Mouse (Mus musculus) MEL (cell line): ENCODE measurements around the gene Igll1. TPM values are rescaled to one million over a fixed set of nuclear protein-coding genes. Genes with fewer than 3 reads are reported as not detected.

Experiments
- DNase-seq: peaks from one replicate; pipeline ENCODE4 v3.0.0; 2011; ENCODE audit warnings: low read depth, low spot score
- H3K27ac ChIP-seq: 2 replicates; pipeline ENCODE4 v1.5.1; 2012; ENCODE audit warnings: low read depth, mild to moderate bottlenecking, control low read depth, low read length, moderate library complexity; ENCODE audit not compliant: control insufficient read depth
- H3K27me3 ChIP-seq, 2 experiments: fragments of 150-350 bp in 1 of 2; sonication (generic) in 1 of 2; 2 replicates each; pipeline ENCODE4 v1.6.1; 2012; ENCODE audit warnings: low read length in 2 of 2, mild to moderate bottlenecking in 2 of 2, improper control_type of control experiment in 1 of 2, moderate library complexity in 1 of 2; ENCODE audit not compliant: insufficient read depth in 2 of 2, control insufficient read depth in 1 of 2
- H3K36me3 ChIP-seq, 2 experiments: 2 replicates each; pipeline ENCODE4 v1.6.1; 2012 to 2014; ENCODE audit warnings: low read length in 2 of 2, improper control_type of control experiment in 1 of 2, inconsistent platforms in 1 of 2, mild to moderate bottlenecking in 1 of 2; ENCODE audit not compliant: insufficient read depth in 2 of 2, control insufficient read depth in 1 of 2
- H3K4me1 ChIP-seq, 2 experiments: fragments of 150-350 bp in 1 of 2; sonication (generic) in 1 of 2; 2 replicates each; pipeline ENCODE4 v1.6.1; 2012; ENCODE audit warnings: low read length in 2 of 2, improper control_type of control experiment in 1 of 2, mild to moderate bottlenecking in 1 of 2; ENCODE audit not compliant: insufficient read depth in 2 of 2, control insufficient read depth in 1 of 2
- H3K4me3 ChIP-seq, 2 experiments: fragments of 150-350 bp in 1 of 2; sonication (generic) in 1 of 2; 2 replicates each; pipeline ENCODE4 v1.5.1; 2012; ENCODE audit warnings: low read depth in 2 of 2, low read length in 2 of 2, mild to moderate bottlenecking in 2 of 2, moderate library complexity in 2 of 2, control low read depth in 1 of 2, improper control_type of control experiment in 1 of 2; ENCODE audit not compliant: control insufficient read depth in 1 of 2, insufficient read depth in 1 of 2
- H3K79me2 ChIP-seq: 2 replicates; pipeline ENCODE4 v1.6.1; 2012; ENCODE audit warnings: mild to moderate bottlenecking, low read length, moderate library complexity; ENCODE audit not compliant: control insufficient read depth, poor library complexity, insufficient read depth
- H3K9ac ChIP-seq: 2 replicates; pipeline ENCODE4 v1.6.1; 2012; ENCODE audit warnings: low read depth, mild to moderate bottlenecking, control low read depth, low read length, moderate library complexity; ENCODE audit not compliant: control insufficient read depth, poor library complexity, severe bottlenecking
- H3K9me3 ChIP-seq: fragments of 150-350 bp; sonication (generic); replicated peaks from 2 replicates; pipeline ENCODE4 v1.6.1; 2012; ENCODE audit warnings: mild to moderate bottlenecking, low read length, improper control_type of control experiment, moderate library complexity; ENCODE audit not compliant: insufficient read depth
- BHLHE40 ChIP-seq: IDR thresholded peaks from 2 replicates; pipeline ENCODE4 v1.6.1; 2012; ENCODE audit warnings: low read depth, mild to moderate bottlenecking, inconsistent platforms, low read length, improper control_type of control experiment, borderline replicate concordance
- CHD1 ChIP-seq: IDR thresholded peaks from 2 replicates; pipeline ENCODE4 v1.6.1; 2012; ENCODE audit warnings: low read depth, mild to moderate bottlenecking, inconsistent platforms, low read length, improper control_type of control experiment
- CTCF ChIP-seq, 3 experiments: IDR thresholded peaks in 2 of 3; conservative IDR thresholded peaks in 1 of 3; 2 replicates each; pipeline ENCODE4 v1.5.1; 2011 to 2012; ENCODE audit warnings: low read length in 3 of 3, low read depth in 2 of 3, mild to moderate bottlenecking in 2 of 3, improper control_type of control experiment in 1 of 3, inconsistent platforms in 1 of 3, mixed read lengths in 1 of 3, moderate library complexity in 1 of 3; ENCODE audit not compliant: control insufficient read depth in 1 of 3, insufficient read depth in 1 of 3, poor library complexity in 1 of 3, severe bottlenecking in 1 of 3
- E2F4 ChIP-seq: IDR thresholded peaks from 2 replicates; pipeline ENCODE4 v1.6.1; 2011; ENCODE audit warnings: low read depth, low read length, improper control_type of control experiment, borderline replicate concordance
- ELF1 ChIP-seq: IDR thresholded peaks from 2 replicates; pipeline ENCODE4 v1.6.1; 2014; ENCODE audit warnings: low read depth, mild to moderate bottlenecking, inconsistent platforms, low read length, improper control_type of control experiment, moderate library complexity
- ETS1 ChIP-seq: IDR thresholded peaks from 2 replicates; pipeline ENCODE4 v1.6.1; 2012; ENCODE audit warnings: low read depth, mild to moderate bottlenecking, inconsistent platforms, low read length, improper control_type of control experiment, moderate library complexity
- GATA1 ChIP-seq: IDR thresholded peaks from 2 replicates; pipeline ENCODE4 v1.6.1; 2011; ENCODE audit warnings: low read depth, low read length, improper control_type of control experiment
- HCFC1 ChIP-seq: IDR thresholded peaks from 2 replicates; pipeline ENCODE4 v1.6.1; 2012; ENCODE audit warnings: low read depth, mild to moderate bottlenecking, inconsistent platforms, low read length, improper control_type of control experiment, moderate library complexity
- MAFK ChIP-seq: IDR thresholded peaks from 2 replicates; pipeline ENCODE4 v1.6.1; 2011; ENCODE audit warnings: low read depth, mild to moderate bottlenecking, low read length, improper control_type of control experiment, borderline replicate concordance
- MAX ChIP-seq: IDR thresholded peaks from 2 replicates; pipeline ENCODE4 v1.6.1; 2011; ENCODE audit warnings: low read length, improper control_type of control experiment
- MEF2A ChIP-seq: IDR thresholded peaks from 2 replicates; pipeline ENCODE4 v1.6.1; 2014; ENCODE audit warnings: low read depth, mild to moderate bottlenecking, inconsistent platforms, low read length, improper control_type of control experiment; ENCODE audit not compliant: poor library complexity, insufficient replicate concordance, severe bottlenecking; ENCODE audit errors: extremely low read depth
- MYB ChIP-seq: IDR thresholded peaks from 2 replicates; pipeline ENCODE4 v1.6.1; 2011; ENCODE audit warnings: mild to moderate bottlenecking, low read depth, low read length, improper control_type of control experiment
- NELFE ChIP-seq: IDR thresholded peaks from 2 replicates; pipeline ENCODE4 v1.6.1; 2011; ENCODE audit warnings: low read depth, low read length, improper control_type of control experiment
- NRF1 ChIP-seq: IDR thresholded peaks from 2 replicates; pipeline ENCODE4 v1.6.1; 2014; ENCODE audit warnings: low read depth, mild to moderate bottlenecking, inconsistent platforms, low read length, improper control_type of control experiment, moderate library complexity; ENCODE audit not compliant: poor library complexity, insufficient read depth, severe bottlenecking
- POLR2A ChIP-seq, 2 experiments: IDR thresholded peaks; 2 replicates each; pipeline ENCODE4 v1.6.1; 2011 to 2012; ENCODE audit warnings: low read length in 2 of 2, mild to moderate bottlenecking in 2 of 2, control low read depth in 1 of 2, improper control_type of control experiment in 1 of 2, low read depth in 1 of 2, moderate library complexity in 1 of 2; ENCODE audit not compliant: control insufficient read depth in 1 of 2, insufficient read depth in 1 of 2, poor library complexity in 1 of 2
- POLR2AphosphoS5 ChIP-seq: IDR thresholded peaks from 2 replicates; pipeline ENCODE4 v1.6.1; 2012; ENCODE audit warnings: low read depth, borderline replicate concordance, mild to moderate bottlenecking, inconsistent platforms, low read length, moderate library complexity, mixed read lengths
- RAD21 ChIP-seq: IDR thresholded peaks from 2 replicates; pipeline ENCODE4 v1.6.1; 2011; ENCODE audit warnings: mild to moderate bottlenecking, low read depth, low read length, improper control_type of control experiment
- RCOR1 ChIP-seq: IDR thresholded peaks from 2 replicates; pipeline ENCODE4 v1.6.1; 2012; ENCODE audit warnings: low read depth, mild to moderate bottlenecking, inconsistent platforms, low read length, improper control_type of control experiment
- SMC3 ChIP-seq: IDR thresholded peaks from 2 replicates; pipeline ENCODE4 v1.6.1; 2011; ENCODE audit warnings: low read depth, low read length, improper control_type of control experiment
- TAL1 ChIP-seq: IDR thresholded peaks from 2 replicates; pipeline ENCODE4 v1.6.1; 2012; ENCODE audit warnings: mild to moderate bottlenecking, inconsistent platforms, low read length, moderate library complexity, mixed read lengths
- TBP ChIP-seq: IDR thresholded peaks from 2 replicates; pipeline ENCODE4 v1.8.0; 2011; ENCODE audit warnings: low read depth, low read length, improper control_type of control experiment
- TCF12 ChIP-seq: IDR thresholded peaks from 2 replicates; pipeline ENCODE4 v1.6.1; 2014; ENCODE audit warnings: low read depth, mild to moderate bottlenecking, inconsistent platforms, low read length, improper control_type of control experiment, moderate library complexity
- USF2 ChIP-seq, 2 experiments: IDR thresholded peaks; 2 replicates each; pipeline ENCODE4 v1.6.1; 2011 to 2012; ENCODE audit warnings: improper control_type of control experiment in 2 of 2, low read length in 2 of 2, borderline replicate concordance in 1 of 2, inconsistent platforms in 1 of 2, low read depth in 1 of 2, mild to moderate bottlenecking in 1 of 2; ENCODE audit not compliant: insufficient read depth in 1 of 2
- ZC3H11A ChIP-seq: IDR thresholded peaks from 2 replicates; pipeline ENCODE4 v1.6.1; 2012; ENCODE audit warnings: low read depth, mild to moderate bottlenecking, inconsistent platforms, low read length, improper control_type of control experiment
- ZKSCAN1 ChIP-seq: IDR thresholded peaks from 2 replicates; pipeline ENCODE4 v1.6.1; 2012; ENCODE audit warnings: low read depth, mild to moderate bottlenecking, inconsistent platforms, low read length, improper control_type of control experiment, moderate library complexity
- ZMIZ1 ChIP-seq: IDR thresholded peaks from 2 replicates; pipeline ENCODE4 v1.6.1; 2012; ENCODE audit warnings: low read depth, mild to moderate bottlenecking, inconsistent platforms, low read length, improper control_type of control experiment, moderate library complexity
- polyA plus RNA-seq, 2 experiments: library from polyadenylated mRNA; stranded (reverse) in 1 of 2; unstranded in 1 of 2; fragments of >175 nt in 1 of 2; fragments of >200 nt in 1 of 2; gene quantifications; 2 replicates each; pipeline versions ENCODE4 v1.2.1 to v1.2.4; 2012; ENCODE audit warnings: low replicate concordance in 2 of 2, low read depth in 1 of 2; ENCODE audit not compliant: insufficient read length in 2 of 2, insufficient read depth in 1 of 2, missing spikeins in 1 of 2
- total RNA-seq: library from RNA; depleted of rRNA; stranded (reverse); fragments of 300-350 nt; gene quantifications from 2 replicates; pipeline ENCODE4 v1.2.3, GENCODE M21; 2012

Gene Igll1
- total and polyA plus RNA-seq, 3 experiments, result not detected

DNA sequence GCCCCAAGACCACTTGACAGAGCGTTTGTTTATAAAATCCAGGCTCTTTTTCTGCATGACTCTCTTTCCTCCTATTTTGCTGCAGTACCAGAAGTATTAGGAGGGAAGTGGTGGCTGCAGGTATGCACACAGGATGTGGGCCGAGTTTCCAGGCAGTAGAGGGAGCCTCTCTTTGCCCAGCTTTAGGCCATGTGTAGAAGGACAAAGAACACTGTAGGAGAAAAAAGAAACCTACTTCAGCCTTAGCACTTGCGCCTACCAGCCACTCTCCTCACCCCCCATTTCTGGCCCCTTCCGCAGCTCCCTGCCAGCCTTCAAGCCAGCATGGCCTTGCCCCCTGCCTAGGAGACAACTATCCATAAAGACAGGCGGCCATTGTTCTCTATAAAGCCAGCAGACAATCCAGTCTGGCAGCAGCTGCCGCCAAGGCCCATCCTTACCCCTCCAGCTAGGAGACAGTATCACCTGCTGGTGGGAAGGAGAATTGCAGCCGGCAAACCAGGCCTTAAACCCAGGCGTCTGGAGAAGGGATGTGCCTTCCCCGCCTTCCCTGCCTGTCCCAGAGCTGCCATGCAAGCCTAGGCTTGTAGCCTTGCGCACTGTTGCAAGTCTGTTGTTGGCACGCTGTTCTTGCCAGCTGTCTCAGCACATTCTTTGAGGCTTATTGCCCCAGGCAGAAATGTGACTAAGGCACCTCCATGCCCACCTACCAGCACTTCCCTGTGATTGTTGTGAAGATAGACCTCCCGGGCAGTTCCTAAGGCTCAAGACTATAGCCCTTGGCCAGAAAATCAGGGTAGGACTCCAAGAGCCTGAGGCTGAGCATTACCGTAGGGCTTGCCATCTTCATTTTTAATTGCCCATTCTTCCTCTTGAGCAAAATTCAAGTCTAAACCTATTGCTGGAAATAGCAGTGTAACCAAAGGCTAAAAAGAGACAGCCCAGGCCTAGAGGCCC, 48.1 kb upstream of the Igll1 start:
- no peak overlapping the region for H3K4me3 ChIP-seq
- peak; percentile 81 for TF ChIP-seq RAD21
- TF ChIP-seq NELFE, result no peak
- no peak for TF ChIP-seq ETS1
- TF ChIP-seq ZC3H11A, result peak; percentile 55
- TF ChIP-seq POLR2A (IDR thresholded peaks at IDR 0.05; ENCODE audit: control insufficient read depth in 1 of 2, insufficient read depth in 1 of 2, low read depth in 1 of 2, low read length in 2 of 2, poor library complexity in 1 of 2), result no peak
- TF ChIP-seq GATA1, result no peak
- TF ChIP-seq MYB, result no peak
- no peak for TF ChIP-seq NRF1
- no peak for TF ChIP-seq ZKSCAN1
- peak; percentile 81 to 94 (median 84) for TF ChIP-seq CTCF (IDR thresholded peaks at IDR 0.05 in 2 of 3, conservative IDR thresholded peaks at IDR 0.05 in 1 of 3; ENCODE audit: control insufficient read depth in 1 of 3, insufficient read depth in 1 of 3, low read depth in 2 of 3, low read length in 3 of 3, poor library complexity in 1 of 3, severe bottlenecking in 1 of 3)
- peak; percentile 81 for TF ChIP-seq SMC3
- no peak for TF ChIP-seq HCFC1
- no peak for TF ChIP-seq MAX
- no peak for TF ChIP-seq USF2 (IDR thresholded peaks at IDR 0.05; ENCODE audit: borderline replicate concordance in 1 of 2, insufficient read depth in 1 of 2, low read depth in 1 of 2, low read length in 2 of 2)
- no peak for TF ChIP-seq ZMIZ1
- TF ChIP-seq ELF1, result no peak
- TF ChIP-seq CHD1, result no peak
- TF ChIP-seq, all 39 proteins: peak for 4
- Histone ChIP-seq H3K79me2 (no peaks in the 10 kb centered on the region), H3K9ac (no peak overlapping the region), H3K27ac (no peak overlapping the region), H3K9me3 (no peaks in the 10 kb centered on the region), H3K4me1 (no peaks in the 10 kb centered on the region), H3K27me3 (no peaks in the 10 kb centered on the region), H3K36me3 (peaks cover 0 to 6% of the 10 kb centered on the region in 2 experiments; a peak in 2 of 4 replicates)
- DNase-seq, result peak; percentile 74

- no peaks in the 10 kb centered on the region for H3K4me1 ChIP-seq
- no peaks in the 10 kb centered on the region for H3K79me2 ChIP-seq
- no peak overlapping the region for H3K9ac ChIP-seq
- no peak for TF ChIP-seq TCF12
- no peak for TF ChIP-seq TAL1
- TF ChIP-seq E2F4, result no peak
- no peak for TF ChIP-seq TBP
- no peak for TF ChIP-seq ETS1
- TF ChIP-seq ZKSCAN1, result no peak
- no peak for TF ChIP-seq SMC3
- no peak for TF ChIP-seq POLR2AphosphoS5
- no peak for TF ChIP-seq RCOR1
- TF ChIP-seq MEF2A, result no peak
- TF ChIP-seq BHLHE40, result no peak
- no peak for TF ChIP-seq CHD1
- no peak for TF ChIP-seq MAFK
- no peak overlapping the region for H3K4me3 ChIP-seq
- DNase-seq, result no peak
- H3K9me3 ChIP-seq, result no peaks in the 10 kb centered on the region
- H3K27me3 ChIP-seq, result no peaks in the 10 kb centered on the region
- H3K36me3 ChIP-seq, result peaks cover 0 to 6% of the 10 kb centered on the region in 2 experiments; a peak in 1 of 4 replicates
- no peak overlapping the region for H3K27ac ChIP-seq
Measured at GRCm38 (mm10) chr16:16907799-16908198, 44.0 kb upstream of the Igll1 start.
